Mouse (Mus musculus) T-helper 17 cell (primary cell): ENCODE results near the gene Hmcn2.

Source experiments
- in situ Hi-C, 2 experiments: fragments of 300-600 bp; cut with MboI, MseI; formaldehyde crosslinking; loops; 1 replicate in 1 of 2; 2 replicates in 1 of 2; pipeline ENCODE4 v1.15.1; 2025; ENCODE audit warnings: high pct_unique_total_duplicates in 2 of 2

The Hmcn2 gene

DNA sequence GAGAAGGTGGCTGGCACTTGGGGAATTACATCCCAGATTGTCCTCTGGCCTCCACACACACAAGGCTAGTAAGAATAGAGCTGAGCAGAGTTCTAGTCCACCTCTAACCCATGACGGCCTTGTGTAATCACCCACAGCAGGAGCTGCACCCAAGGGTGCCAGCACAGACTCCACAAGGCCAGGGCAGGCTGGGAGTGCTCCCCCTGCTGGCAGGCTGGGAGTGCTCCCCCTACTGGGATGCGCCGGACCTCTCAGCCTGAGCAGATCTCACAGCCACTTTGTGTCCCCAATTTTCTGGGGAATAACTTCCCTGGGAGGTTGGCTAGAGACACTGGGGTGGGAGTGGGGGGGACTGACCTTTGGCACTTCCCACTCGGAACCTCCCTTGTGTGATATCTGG is 68.7 kb downstream of the Hmcn2 start:
- in situ Hi-C loops = loop anchor here (5.0 kb wide), 1 partner anchor 186 kb away; no protein-coding TSS in a partner anchor

DNA sequence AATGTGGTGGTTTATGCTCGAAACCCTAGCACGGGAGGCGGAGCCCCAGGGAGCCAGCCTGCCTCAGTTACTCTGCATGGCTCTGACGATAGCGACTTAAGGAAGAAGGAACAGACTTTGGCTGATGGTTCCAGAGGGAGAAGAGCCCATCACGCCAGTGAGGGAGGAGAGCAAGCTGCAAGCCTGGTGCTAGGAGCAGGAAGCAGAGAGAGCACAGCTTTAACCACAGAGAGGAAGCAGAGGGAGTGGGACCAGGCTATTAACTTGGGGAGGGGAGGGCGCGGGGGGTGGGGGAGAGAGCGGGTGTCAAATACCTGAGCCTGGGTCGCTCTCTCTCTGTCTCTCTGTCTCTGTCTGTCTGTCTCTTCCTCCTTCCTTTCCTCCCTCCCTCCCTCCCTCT is 102.8 kb downstream of the Hmcn2 start:
- in situ Hi-C loops = no loop called here

DNA sequence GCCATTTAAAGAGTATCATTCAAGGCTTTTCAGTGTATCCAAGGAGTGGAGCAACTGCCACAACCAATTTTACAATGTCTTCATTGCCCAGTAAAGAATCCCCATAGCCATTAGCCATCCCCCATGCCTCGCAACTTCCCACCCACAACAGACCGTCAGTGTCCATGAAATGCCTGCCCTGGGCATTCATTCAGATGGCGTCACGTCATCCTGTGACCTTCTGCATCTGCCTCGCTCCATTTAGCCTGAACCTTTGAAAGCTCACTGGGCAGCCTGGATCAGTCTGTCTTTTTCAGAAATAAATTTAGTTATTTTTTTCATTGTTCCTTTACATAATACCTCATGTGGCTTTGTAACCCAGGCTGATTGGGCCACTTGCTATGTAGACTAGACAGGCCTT is 103.8 kb downstream of the Hmcn2 start:
- in situ Hi-C loops = no loop called here

DNA sequence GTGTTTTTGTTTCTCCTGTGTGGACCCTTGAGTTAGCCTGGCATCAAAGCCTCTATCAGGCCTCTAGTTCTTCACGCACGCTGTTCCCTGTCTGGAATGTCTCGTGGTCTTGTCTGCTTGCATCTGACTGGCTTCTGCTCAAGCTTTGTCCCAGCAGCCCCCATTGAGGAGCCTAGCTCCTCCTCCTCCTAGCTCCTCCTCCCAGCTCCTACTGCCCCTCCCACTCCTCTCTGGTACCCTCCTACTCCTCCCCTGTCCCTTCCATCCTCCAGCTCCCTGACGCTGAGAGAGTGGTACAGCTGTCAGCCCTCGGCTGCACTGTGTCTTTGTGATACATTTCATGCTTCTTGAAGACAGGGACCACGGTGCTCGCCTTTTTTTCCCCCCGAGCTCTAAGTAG is 104.4 kb downstream of the Hmcn2 start:
- in situ Hi-C loops = no loop called here

DNA sequence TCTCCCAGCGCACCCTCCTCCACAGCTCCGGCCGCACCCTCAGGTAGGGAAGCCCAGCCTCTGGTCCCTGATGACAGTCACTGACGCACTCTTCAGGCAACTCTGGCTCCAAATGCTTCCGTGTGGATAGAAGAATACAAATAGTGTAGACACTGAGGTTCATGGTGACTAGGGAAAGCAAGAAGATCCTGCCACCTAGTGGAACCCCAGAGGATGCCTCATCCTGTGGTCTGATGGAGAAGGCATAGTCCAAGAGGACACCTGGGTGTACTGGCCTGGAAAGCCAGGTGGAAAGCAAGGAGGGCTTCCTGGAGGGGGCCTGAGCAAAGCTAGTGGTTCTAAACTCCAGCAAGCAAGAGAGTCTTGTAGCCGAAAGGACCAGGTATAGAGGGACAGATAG is 106.7 kb downstream of the Hmcn2 start:
- in situ Hi-C loops = no loop called here

DNA sequence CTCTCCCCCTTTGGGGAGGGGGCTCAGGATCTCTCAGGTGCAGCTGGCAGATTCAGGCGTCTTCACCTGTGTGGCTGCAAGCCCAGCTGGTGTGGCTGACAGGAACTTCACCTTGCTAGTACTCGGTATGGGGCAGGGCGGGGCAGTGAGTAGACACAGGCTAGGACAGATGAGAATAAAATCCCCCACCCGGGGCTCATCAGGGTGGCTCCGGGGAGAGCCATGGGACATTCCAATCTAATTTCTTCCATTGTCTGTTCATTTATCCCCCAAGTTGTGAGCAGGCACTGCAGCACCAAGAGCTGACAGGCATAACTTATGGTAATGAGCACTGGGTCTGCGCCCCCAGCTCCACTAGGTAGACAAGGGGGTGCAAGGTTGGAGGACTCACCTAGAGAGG is 108.4 kb downstream of the Hmcn2 start:
- in situ Hi-C loops = no loop called here

DNA sequence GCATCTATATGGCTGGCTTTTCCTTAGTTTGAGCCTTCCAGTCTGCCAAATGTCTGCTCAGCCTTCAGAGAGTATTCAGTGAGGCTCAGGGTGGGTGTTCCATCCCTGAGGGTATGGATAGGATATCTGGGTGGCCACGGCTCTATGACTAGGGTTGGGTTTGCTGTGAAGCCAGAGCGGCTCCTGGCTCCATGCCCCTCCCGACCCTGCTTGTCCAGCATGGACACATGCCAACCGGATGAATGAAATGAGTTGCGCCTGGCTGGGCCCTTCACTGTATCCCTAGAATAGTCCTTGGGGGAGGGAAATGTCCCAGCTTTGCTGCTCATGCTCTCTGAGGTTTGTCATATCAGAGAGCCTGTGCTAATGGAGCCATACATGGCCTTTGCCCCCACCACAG is 117.3 kb downstream of the Hmcn2 start:
- in situ Hi-C loops = loop anchor here (5.0 kb wide), 1 partner anchor 46 kb away; no protein-coding TSS in a partner anchor

DNA sequence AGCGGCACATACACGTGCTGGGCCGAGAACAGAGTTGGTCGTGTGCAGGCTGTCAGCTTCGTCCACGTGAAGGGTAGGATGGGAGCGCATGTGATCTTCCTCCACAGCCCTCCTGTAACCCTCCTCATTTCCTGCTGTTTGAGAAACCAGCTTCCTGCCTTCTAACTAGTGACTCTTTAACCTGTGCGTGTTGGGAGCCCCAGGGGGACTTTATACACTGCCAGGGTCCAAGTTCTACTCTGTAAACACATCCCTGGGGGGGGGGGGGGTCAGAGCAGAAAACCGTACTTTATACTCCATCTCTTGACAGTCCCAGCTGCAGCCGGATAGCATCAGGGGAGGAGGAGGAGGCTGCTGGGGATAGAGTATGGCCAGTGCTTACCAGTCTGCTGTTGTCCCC is 120.5 kb downstream of the Hmcn2 start:
- in situ Hi-C loops = loop anchor here (5.0 kb wide), 1 partner anchor 43 kb away; no protein-coding TSS in a partner anchor

DNA sequence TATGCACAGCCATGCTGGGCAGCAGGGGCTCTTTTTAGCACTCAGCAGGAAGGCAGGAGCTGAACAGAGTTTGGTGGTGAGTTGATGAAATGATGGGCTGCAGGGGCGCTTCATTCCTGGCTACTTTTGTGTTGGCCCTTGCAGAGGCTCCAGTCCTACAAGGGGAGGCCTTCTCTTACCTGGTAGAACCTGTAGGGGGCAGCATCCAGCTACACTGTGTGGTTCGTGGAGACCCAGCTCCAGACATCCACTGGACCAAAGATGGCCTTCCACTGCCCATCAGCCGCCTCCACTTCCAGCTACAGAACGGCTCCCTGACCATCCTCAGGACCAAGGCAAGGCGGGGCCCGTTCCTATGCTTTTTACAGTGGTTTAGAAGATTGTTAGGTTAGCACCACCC is 121.4 kb downstream of the Hmcn2 start:
- in situ Hi-C loops = no loop called here

DNA sequence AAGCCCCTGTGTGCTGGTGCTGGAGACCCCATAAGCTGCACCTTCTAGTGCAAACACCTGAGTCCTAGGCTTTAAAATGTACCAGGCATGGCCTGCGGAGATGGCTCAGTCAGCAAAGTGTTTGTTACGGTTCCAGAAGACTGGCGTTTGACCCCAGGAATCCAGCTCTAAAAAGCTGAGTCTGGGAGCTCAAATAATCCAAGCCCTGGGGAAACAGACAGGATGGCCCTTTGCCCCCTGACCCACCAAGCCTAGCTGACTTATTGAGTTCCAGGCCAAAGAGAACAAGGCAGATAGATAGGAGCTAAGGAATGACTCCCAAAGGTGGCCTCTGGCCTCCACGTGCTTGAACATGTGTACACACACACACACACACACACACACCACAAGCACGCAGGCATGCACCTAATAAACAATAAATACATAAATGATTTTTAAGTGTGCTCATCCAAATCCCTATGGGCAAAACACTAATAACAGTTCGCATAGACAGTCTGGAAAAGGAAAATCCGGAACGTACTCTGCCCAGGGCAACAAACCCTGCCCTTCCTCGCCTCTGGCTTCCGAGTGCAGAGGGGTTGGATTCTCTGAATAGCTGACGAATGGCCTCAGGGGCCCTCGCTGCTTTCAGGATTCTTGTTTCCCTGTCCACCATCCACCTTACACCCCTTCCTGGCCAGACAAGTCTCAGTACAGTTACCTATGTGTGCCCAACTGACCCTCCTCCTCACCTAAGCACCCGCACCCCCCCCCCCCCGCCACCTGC is 123.4 kb downstream of the Hmcn2 start:
- in situ Hi-C loops = no loop called here

DNA sequence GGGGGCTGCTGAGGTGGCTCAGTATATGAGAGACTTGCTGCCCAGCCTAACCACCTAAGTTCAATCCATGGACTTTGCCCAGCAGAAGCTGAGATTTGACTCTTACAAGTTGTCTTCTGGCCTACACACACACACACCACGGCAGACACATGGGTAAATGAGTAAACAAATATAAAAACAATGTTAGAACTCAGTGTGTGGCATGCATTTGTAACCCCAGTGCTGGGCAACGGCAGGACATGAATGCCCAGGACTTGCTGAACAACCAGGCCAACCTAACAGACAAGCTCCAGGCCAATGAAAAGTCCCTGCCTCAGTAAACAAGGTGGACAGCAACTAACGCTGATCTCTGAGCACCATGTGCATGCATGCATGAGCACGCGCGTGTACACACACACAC is 125.4 kb downstream of the Hmcn2 start:
- in situ Hi-C loops = no loop called here

DNA sequence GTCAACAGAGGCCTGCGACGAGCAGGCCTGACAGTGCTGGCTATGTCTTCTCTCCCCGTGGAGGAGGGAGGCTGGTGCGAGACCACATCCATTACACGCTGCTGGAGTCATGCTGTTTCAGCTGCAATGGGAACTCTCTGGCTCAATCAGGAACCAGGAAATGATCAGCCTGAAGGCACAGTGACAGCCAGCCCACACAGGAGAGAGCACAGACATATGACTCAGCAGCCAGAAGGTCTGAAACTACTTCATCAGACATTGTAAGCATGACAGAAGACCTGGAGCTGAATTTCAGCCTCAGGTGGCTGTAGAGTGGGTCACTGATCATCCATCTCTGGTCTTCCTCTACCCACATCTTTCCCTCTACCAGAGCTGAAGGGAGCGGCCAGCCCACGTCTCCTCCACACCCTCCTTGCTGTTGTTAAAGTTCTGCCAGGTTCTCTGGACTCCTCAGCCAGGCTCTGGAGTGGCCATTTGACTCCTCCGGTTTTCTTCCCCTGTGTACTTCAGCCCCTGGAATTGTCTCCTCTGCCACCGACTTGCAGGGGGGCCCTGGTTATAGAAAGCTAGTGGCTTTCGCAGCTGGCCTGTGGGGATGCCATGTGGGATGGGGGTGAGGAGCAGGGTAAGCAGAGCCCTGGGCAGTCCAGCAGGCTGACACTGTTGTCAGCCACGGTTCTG is 128.4 kb downstream of the Hmcn2 start:
- in situ Hi-C loops = no loop called here

DNA sequence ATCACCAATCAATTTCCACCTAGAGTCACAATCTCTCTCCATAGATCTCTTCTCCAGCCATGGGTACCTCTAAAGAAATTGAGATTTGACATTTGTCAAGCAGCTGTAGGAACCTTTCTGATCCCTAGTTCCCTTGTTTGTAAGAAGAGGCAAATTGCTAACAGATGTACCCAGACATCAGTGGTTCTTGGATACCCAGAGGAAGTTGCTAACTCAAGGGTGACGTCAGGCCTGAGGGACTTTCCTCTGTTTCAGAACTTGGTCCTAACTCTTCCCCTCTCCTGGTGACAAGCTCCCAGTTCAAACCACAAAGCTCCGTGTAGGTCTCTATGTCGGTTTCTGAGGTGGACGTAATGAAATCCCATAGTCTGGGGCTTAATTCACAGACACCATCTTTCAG is 131.8 kb downstream of the Hmcn2 start:
- in situ Hi-C loops = no loop called here

DNA sequence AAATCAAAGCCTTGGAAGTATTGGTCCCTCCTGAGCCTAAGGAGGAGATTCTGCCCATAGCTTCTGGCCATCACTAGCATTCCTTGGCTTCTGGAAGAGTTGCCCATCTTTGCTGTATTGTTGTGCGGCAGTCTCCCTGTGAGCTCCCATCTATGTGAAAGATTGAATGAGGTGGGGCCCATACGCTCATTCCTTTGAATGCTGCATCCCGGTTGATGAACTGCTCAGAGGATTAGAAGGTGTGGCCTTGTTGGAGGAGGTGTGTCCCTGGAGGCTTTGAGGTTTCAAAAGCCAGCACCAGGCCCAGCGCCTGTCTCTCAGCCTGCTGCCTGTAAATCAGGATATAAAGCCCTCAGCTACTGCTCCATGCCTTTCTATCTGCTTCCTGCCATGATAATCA is 132.2 kb downstream of the Hmcn2 start:
- in situ Hi-C loops = no loop called here

DNA sequence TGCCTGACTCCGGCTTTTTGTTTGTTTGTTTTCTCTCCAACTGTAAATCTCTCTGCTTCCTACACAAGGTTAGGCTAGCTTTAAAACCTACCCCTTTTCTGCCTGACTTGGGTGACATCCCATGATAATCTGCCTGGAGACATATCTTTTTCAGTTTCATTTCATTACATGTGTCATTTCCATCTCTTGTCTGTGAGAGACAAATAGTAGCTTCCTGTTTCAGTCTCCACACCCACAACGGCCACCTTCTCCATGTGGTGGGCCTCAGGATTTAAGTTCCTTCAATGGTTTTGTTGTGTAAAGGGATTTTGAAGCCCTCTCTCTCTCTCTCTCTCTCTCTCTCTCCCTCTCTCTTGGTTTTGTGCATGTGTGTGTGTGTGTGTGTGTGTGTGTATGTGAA is 133.3 kb downstream of the Hmcn2 start:
- in situ Hi-C loops = no loop called here

DNA sequence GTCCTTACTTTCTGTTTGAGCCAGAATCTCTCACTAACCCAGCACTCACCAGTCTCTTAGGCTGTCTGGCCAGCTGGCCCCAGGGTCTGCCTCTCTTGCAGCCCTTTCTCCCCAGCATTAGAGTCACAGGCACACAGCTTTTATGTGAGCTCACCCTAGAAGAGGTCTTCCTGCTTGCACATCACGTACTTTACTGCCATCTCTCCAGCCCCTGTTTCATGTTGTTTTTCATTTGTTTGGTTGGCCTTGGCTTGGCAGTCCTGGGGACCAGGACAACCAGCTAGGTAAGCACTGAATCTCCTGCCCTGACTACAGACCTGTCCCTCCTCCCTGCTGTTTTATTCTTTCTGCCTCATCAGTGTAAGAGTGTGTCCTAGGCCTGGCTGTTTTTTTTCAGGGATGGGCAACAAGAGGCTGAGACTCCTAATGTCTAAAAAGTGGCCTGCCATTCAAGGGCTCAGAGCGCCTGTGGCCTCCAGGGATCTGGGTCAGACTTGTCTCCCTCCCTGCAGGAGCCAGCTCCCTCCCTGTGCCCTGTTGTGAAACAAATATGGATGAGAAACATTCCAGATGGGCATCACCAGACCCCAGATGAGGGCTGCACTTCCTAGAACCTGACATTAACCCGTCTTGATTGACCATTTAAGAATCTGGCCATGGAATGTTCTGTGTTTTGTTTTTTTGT is 134.7 kb downstream of the Hmcn2 start:
- in situ Hi-C loops = no loop called here

DNA sequence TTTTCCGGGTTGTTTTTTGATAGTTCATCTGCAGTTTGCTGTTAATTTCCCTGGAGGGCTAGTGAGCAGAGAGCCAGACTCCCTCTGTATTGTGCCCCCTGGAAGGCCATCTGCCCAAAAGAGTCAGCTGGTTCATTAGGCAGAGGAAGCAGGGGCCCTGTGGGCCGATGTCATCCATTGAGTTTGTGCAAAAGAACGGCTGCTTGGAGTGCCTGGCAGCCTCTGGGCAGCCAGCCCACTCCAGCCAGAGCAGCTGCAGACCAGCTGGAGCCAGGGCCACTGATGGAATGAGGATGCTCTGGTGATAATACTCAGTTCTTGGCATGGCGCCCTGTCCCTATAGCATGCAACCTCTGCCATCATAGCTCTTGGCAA is 135.2 kb downstream of the Hmcn2 start:
- in situ Hi-C loops = no loop called here

DNA sequence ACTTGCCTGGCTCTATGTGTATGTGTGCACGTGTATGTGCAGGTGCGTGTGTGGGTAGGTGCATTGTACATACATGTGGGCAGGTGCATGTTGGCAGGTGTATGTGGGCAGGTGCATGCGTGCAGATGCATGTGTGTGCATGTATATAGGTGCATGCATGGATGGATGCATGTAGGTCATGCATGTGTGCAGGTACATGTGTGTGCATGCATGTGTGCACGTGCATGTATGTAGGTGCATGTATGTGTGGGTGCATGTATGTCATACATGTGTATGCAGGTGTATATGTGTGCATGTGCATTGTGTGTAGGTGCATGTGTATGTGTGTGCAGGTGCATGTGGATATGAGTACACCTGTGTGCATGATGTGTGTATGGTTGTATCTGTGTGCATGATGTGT is 135.7 kb downstream of the Hmcn2 start:
- in situ Hi-C loops = loop anchor here in 1 of 2 experiments (25.0 kb wide), 1 partner anchor 1062 kb away; no protein-coding TSS in a partner anchor

DNA sequence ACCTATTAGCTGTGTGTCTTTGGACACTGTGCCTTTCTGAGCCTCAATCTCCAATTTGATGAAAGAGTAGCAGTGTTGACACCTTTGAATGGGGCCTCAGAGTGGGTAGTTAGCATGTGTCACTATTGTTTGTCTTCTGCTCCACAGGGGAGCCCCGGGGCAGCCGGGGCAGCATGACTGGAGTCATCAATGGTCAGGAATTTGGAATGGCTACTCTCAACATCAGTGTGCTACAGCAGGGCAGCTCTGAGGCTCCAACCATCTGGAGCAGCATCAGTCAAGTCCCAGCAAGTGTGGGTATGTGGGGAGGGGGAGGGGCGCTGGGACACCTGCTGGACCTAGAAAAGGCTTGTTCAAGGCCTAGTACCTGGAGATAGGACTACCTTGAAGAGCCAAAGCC is 136.4 kb downstream of the Hmcn2 start:
- in situ Hi-C loops = loop anchor here in 1 of 2 experiments (25.0 kb wide), 1 partner anchor 1062 kb away; no protein-coding TSS in a partner anchor

DNA sequence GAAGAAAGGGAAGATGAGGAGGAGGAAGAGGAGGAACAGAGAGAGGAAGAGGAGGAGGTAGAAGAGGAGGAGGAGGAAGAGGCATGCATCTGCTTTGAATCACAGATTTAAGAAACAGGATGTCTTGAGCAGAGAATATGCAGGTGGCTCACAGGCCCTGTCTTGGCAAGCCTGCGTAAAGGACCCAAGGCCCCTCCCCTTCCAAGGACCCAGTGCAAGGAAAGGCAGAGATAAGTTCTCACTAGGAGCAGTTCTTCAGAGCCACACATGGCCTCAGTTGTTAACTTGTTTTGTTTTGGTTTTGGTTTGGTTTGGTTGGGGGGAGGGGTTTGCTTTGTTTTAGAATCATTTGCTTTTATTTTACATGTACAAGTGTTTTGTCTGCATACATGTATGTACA is 137.3 kb downstream of the Hmcn2 start:
- in situ Hi-C loops = loop anchor here in 1 of 2 experiments (25.0 kb wide), 1 partner anchor 1061 kb away; no protein-coding TSS in a partner anchor

DNA sequence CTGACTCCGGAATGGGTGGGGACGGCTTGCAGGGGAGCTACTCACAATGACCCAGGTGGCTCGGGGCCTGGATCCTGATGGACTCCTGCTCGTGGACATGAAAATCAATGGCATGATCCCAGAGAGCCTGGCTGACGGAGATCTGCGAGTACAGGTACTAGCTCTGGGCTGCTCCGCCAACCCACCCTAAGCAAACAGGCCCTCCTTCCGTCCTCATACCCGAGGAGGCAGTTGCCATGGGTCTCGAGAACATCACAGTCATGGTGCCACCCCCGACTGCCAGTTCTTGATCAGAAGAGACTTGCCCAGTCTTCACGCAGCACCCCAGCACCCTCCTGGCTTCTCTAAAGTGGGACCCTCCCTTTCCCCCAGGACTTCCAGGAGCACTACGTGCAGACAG is 138.8 kb downstream of the Hmcn2 start:
- in situ Hi-C loops = loop anchor here in 1 of 2 experiments (25.0 kb wide), 1 partner anchor 1059 kb away; no protein-coding TSS in a partner anchor

DNA sequence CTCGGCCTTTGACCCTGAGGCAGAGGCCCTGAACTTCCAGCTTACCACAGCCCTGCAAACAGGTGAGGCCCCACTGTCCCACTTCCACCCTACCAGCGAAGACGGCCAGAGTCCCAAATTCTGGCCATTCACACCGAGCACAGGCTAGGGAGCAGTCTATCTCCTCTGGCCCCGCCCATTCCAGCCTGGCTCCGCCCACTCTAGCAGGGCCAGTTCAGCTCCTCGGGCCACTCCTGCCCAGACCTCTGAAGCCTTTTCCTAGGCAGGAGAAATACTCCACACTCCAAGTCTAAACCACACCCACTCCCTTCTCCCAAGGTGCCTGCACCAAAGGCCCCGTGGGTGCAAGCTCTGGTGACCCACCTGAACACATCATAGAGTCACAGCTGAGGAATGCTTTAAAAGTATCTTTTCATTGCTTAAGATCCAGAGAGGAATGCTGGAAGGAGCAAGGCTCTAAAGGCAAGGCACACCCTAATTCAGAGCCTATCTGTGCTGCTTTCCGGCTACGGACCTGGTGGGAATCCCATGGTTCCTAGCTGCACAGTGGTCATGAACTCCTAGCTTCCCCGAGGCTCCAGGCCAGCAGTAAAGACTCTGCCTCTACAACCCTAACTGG is 139.5 kb downstream of the Hmcn2 start:
- in situ Hi-C loops = loop anchor here in 1 of 2 experiments (25.0 kb wide), 1 partner anchor 1059 kb away; no protein-coding TSS in a partner anchor
